Mouse (Mus musculus) testis, adult 2 months (tissue): ENCODE measurements around the gene Zfp931. TPM values are rescaled to one million over a fixed set of nuclear protein-coding genes. Genes with fewer than 3 reads are reported as not detected.
A peak's percentile ranks its signal among the peaks of the same experiment; 100 is the strongest.
"Not testable (repeated sequence)": the region's sequence is repeated elsewhere in the genome, so short reads cannot be mapped to it uniquely, and the experiment has no call there.

Experiments
- H3K27ac ChIP-seq: fragments of 200-500 bp; 2 replicates; pipeline ENCODE4 v1.5.1; 2012; ENCODE audit warnings: low read depth, low read length; ENCODE audit not compliant: control insufficient read depth, insufficient read depth
- H3K27me3 ChIP-seq: fragments of 200-500 bp; 2 replicates; pipeline ENCODE4 v1.6.1; 2012; ENCODE audit warnings: mild to moderate bottlenecking, low read length, moderate library complexity; ENCODE audit not compliant: control insufficient read depth, insufficient read depth
- H3K36me3 ChIP-seq: fragments of 200-500 bp; 2 replicates; pipeline ENCODE4 v1.6.1; 2012; ENCODE audit warnings: mild to moderate bottlenecking, low read length; ENCODE audit not compliant: control insufficient read depth, insufficient read depth
- H3K4me1 ChIP-seq: fragments of 200-500 bp; 2 replicates; pipeline ENCODE4 v1.6.1; 2012; ENCODE audit warnings: low read length; ENCODE audit not compliant: control insufficient read depth, insufficient read depth
- H3K4me3 ChIP-seq: fragments of 200-500 bp; 2 replicates; pipeline ENCODE4 v1.5.1; 2012; ENCODE audit warnings: low read depth, mild to moderate bottlenecking, low read length, moderate library complexity, mixed read lengths; ENCODE audit not compliant: control insufficient read depth
- CTCF ChIP-seq: fragments of 200-500 bp; IDR thresholded peaks from 2 replicates; pipeline ENCODE4 v1.5.1; 2012; ENCODE audit warnings: low read depth, mild to moderate bottlenecking, inconsistent platforms, low read length, moderate library complexity; ENCODE audit not compliant: control insufficient read depth, insufficient read depth, insufficient replicate concordance
- POLR2A ChIP-seq: fragments of 200-500 bp; IDR thresholded peaks from 2 replicates; pipeline ENCODE4 v1.6.1; 2012; ENCODE audit warnings: low read depth, mild to moderate bottlenecking, inconsistent platforms, low read length, moderate library complexity; ENCODE audit not compliant: control insufficient read depth
- polyA plus RNA-seq: library from polyadenylated mRNA; depleted of rRNA; stranded (reverse); fragments of >200 nt; gene quantifications from 2 replicates; pipeline ENCODE4 v1.2.3, GENCODE M21; 2012; rRNA removed

Gene Zfp931
- polyA plus RNA-seq, 1 experiment, result 0.32 TPM

GRCm38 (mm10) chr2:178058195-178058594 is 20.1 kb downstream of the Zfp931 start:
- H3K4me3 ChIP-seq, result no peak overlapping the region
- H3K27me3 ChIP-seq, result no peaks in the 10 kb centered on the region
- H3K4me1 ChIP-seq, result no peaks in the 10 kb centered on the region
- no peaks in the 10 kb centered on the region for H3K36me3 ChIP-seq
- H3K27ac ChIP-seq, result no peak overlapping the region
- TF ChIP-seq CTCF (no peak), POLR2A (no peak)

GRCm38 (mm10) chr2:178027601-178028000 is 50.7 kb downstream of the Zfp931 start:
- not testable (repeated sequence) for H3K27ac ChIP-seq, H3K4me3 ChIP-seq, H3K4me1 ChIP-seq, H3K27me3 ChIP-seq, H3K36me3 ChIP-seq

GRCm38 (mm10) chr2:178023861-178024260 is 54.4 kb downstream of the Zfp931 start:
- not testable (repeated sequence) for H3K36me3 ChIP-seq, H3K27me3 ChIP-seq, H3K4me1 ChIP-seq, H3K27ac ChIP-seq, H3K4me3 ChIP-seq

- H3K36me3 ChIP-seq, H3K27ac ChIP-seq, H3K4me1 ChIP-seq, H3K27me3 ChIP-seq: not testable (repeated sequence)
- peak within 1 kb of the TSS; percentile 85 for H3K4me3 ChIP-seq
Observed at GRCm38 (mm10) chr2:178023011-178023611, 55.2 kb downstream of the Zfp931 start, which contains the start of gene Zfp971. Gene Zfp971 (plus strand): TSS chr2:178023284.

GRCm38 (mm10) chr2:178020773-178021172 is 57.5 kb downstream of the Zfp931 start:
- not testable (repeated sequence) for H3K36me3 ChIP-seq, H3K4me1 ChIP-seq, H3K27ac ChIP-seq, H3K27me3 ChIP-seq, H3K4me3 ChIP-seq

- not testable (repeated sequence) for H3K4me1 ChIP-seq, H3K36me3 ChIP-seq, H3K4me3 ChIP-seq, H3K27me3 ChIP-seq, H3K27ac ChIP-seq
Observed at GRCm38 (mm10) chr2:178019486-178019885, 58.8 kb downstream of the Zfp931 start.

Other genes with a start within 250 kb of the Zfp931 start
- 2.8 and 6.3 TPM in 2 replicates for gene Gm14325, start 238.1 kb downstream of the Zfp931 start, polyA plus RNA-seq
- 0.25 and 0.41 TPM in 2 replicates for gene Gm14327, start 181.4 kb downstream of the Zfp931 start, polyA plus RNA-seq
- not detected in 2 replicates for gene Zfp972, start 152.9 kb downstream of the Zfp931 start, polyA plus RNA-seq
- 0.35 and 0.56 TPM in 2 replicates for gene Gm14326, start 121.2 kb downstream of the Zfp931 start, polyA plus RNA-seq
- 0.22 and 0.28 TPM in 2 replicates for gene Zfp971, start 55.2 kb downstream of the Zfp931 start, polyA plus RNA-seq
- 8.2 and 9.8 TPM in 2 replicates for gene Phactr3, start 40.5 kb upstream of the Zfp931 start, polyA plus RNA-seq